Mouse (Mus musculus) frontal cortex, postnatal 25 days (tissue): Measurements from ENCODE around the gene Ybx2.

ENCODE experiments used
- DNase-seq, 2 experiments: peaks; one replicate each; pipeline ENCODE4 v3.0.0; 2022; ENCODE audit warnings: low spot score in 2 of 2

Gene Ybx2

DNA sequence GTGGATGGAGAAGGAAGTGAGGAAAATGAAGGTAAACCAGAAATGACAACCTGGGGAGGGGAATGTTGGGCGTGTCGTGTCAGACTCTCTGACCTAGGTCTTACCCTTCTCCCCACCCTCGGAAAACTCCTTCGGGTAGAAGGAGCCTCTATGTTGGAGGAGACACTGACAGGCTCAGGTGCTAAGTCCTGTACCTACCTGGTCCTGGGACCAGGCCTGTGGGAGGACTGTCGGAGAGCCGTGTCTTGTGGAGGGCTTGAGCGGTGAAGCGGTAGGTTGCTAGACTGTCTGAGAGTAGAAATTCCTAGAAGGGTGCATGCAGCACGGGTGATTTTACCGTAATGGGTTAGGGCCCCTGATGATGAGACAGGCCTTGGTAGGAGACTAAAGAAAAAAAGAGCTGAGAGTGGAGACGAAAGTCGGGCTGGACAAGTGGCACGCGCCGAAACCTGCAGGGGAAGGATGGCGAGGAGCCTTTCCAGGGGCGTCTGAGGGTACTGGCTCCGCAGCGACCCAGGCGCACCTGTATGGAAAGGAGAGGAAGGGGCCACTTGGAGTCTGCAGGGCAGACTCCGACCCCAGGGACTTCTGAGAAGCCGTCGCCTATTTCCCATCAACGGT is 29.2 kb downstream of the Ybx2 start, which contains the start of gene Cldn7:
Cldn7 (plus strand) TSS at position 130 of the 621 bp plus-strand sequence.
- DNase-seq: no peak

DNA sequence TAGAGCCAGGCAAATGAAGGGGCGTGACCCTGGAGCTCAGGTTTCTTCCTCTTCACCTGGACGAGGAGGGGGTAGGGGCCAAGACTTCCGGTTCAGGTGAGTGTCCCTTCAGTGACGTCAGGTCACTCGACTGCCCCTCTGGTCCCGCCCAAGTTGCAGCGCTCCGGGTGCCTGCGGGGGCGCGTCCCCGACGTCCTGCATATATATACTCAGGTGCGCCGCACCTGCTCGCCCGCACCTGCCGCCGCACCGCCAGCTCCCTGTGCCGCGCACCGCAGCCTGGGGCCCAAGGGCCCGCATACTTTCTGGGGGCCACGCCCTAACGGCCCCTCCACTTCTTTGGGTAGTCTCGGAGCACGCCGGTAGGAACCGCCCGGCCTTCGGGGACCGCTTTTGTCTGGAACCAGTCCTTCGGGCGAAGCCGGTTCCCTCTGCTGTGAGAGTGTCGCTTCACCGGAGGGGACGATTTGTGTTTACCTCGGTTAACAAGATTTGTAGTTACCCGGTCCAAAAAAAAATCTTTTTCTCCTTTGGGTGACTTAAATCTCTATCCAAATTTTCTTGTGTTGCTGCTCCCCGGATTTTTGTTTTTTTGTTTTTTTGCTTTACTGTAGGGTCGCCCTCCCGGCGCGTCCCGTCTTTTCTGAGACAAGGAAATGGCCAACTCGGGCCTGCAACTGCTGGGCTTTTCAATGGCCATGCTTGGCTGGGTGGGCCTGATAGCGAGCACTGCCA is 29.8 kb downstream of the Ybx2 start:
- no peak for DNase-seq

DNA sequence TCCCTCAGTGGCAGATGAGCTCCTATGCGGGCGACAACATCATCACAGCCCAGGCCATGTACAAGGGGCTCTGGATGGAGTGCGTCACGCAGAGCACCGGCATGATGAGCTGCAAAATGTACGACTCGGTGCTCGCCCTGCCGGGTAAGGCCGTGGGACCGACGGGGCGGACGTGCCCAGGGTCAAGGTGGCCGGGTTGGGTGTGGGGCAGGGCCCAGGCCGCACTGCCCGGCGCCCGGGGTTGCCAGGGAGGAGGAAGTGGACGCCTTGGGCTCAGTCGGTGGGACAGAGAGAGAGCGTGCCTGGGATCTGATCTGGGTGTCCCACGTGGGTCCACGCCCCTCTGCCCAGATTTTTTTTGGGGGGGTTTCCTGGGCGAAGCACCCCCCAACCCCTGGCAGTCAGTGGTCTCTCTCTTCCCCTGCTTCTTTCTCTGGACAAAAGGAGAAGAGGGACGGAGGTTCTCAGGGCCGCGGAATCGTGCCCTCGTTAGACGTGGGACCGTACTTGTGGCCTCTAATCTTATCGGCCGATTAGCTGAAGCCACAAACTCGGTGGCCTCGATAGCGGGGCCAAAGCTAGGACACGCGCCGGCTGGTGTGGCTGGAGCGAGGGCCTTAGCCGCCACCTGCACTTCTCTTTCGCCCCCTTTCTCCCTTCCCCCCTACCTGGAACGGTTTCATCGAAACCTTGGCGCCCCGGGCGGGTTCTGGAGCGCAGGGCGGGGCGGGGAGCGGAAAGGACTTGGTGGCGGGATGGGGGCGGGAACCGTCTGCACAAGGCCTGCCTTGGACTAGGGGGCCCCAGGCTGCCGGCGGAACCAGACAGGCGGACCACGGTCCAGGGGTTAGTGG is 30.6 kb downstream of the Ybx2 start:
- DNase-seq: no peak

DNA sequence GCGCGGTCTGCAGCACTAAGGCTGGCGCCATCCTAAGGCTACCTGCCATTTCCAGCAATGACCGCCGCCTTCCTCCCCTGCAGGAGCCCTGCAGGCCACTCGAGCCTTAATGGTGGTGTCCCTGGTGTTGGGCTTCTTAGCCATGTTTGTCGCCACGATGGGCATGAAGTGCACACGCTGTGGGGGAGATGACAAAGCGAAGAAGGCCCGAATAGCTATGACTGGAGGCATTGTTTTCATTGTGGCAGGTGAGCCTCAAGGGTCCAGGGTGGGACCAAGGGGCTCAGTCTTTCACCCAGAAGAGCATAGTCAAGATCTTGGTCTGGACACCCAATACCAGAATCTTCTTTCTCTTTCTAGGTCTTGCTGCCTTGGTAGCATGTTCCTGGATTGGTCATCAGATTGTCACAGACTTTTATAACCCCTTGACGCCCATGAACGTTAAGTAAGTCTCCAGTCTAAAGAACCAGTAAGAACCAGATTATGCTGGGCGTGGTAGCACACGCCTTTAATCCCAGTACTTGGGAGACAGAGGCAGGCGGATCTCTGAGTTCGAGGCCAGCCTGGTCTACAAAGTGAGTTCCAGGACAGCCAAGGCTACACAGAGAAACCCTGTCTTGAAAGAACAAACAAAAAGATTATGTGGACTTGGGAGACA is 31.4 kb downstream of the Ybx2 start:
- DNase-seq: no peak

DNA sequence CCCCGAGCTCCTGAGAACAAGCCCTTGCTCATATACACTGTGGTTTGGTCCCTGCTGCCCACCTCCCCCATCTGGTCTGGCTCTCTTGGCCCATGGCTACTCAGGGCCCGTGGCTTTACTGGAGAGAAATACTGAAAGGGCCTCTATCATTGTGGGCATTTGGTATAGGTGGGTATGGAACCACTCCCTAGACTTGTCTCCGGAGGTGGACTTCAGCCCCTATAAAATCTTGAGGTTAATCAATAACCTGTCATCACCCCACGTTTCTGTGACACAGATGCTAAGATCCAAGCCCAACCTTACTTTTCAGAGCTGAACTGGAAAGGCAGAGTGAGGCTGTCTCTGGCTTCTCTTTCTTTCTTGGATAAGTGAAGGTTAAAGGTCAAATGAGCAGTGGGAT is 33.2 kb downstream of the Ybx2 start:
- DNase-seq: no peak

DNA sequence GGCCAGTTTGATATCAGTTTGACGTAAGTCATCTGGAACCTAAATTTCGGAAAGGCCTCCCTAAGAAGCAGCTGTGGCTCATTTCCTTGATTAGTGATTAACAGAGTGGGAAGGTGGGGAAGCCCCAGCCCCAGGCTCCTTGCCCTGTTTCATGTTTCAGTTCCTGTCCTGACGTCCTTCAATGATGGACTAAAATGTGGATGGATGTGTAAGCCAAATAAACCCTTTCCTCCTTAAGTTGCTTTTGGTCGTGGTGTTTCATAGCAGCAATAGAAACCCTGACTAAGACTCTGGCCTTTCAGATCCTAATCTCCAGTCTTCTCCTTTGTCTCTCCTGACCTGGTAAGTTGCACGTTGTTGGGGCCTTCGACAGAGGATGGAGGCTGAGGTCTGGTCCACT is 34.6 kb downstream of the Ybx2 start:
- no peak for DNase-seq

DNA sequence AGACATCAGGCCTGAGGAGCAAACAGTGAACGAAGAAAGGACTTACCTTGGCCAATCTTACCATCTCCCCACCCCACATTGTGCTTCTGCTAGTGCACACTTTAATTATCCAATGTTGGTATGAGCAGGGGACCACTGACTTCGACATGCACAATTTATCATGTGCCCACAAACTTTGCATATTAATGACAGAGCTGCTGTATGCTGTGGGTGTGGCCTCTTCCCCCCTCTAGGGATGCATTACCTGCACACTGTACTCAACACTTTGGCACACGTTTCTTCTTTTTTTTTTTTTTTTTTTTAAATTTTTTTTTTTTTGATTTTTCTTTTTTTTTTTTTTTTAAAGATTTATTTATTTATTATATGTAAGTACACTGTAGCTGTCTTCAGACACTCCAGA is 35.2 kb downstream of the Ybx2 start:
- DNase-seq: no peak

DNA sequence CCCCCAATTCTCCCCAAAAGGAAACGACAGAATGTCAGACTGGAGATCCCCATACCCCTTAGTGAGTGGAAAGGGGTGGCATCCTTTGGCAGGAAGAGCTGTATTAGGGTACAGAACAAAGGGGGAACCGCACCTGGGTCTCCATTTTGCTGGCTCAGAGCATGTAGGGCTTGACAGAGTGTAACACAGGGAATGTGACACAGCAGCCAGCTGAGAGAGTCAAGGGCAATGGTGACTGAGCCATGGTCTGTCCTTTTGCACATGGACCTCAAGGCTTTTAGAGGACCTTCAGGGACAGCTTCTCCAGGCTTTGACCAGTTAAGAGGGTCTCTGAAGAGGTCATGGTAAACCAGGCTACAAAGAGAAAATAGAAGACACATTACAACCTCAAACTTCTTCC is 39.3 kb downstream of the Ybx2 start:
- DNase-seq: no peak

DNA sequence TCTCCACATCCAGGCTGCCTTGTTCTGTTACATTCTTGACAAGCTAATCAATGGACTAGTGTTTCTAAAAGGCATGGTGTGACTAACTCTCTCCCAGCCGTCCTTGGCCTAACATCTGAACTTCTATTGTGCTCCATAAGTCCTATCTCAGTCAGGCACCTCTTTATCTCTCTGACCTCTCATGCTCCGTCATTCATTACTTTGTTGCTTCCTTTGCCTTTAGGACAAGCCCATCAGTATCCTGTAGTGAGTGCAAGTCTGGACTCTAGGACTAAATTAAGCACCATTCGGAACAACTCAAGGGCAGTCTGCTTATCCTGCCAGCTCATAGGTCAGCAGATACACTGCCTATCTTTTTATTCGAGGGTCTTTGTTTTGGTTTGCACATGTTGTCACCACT is 40.7 kb downstream of the Ybx2 start:
- DNase-seq: no peak

DNA sequence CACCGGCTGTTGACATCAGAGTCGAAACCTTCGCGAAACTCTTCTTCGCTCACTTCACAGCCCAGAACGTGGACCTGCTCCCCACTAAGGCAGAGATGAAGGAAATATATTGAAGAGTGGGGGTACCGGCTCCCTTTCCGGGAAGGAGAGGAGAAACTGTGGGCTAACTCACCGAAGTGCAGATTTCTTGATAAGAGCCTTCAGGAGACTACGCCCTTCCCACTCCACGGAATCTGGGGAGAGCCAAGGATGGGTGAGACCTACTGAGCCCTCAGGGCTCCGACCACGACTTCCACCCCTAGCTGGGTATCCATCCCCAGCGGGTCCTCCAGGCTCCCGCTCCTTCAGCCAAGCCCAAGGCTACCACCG is 44.2 kb downstream of the Ybx2 start:
- DNase-seq: no peak

DNA sequence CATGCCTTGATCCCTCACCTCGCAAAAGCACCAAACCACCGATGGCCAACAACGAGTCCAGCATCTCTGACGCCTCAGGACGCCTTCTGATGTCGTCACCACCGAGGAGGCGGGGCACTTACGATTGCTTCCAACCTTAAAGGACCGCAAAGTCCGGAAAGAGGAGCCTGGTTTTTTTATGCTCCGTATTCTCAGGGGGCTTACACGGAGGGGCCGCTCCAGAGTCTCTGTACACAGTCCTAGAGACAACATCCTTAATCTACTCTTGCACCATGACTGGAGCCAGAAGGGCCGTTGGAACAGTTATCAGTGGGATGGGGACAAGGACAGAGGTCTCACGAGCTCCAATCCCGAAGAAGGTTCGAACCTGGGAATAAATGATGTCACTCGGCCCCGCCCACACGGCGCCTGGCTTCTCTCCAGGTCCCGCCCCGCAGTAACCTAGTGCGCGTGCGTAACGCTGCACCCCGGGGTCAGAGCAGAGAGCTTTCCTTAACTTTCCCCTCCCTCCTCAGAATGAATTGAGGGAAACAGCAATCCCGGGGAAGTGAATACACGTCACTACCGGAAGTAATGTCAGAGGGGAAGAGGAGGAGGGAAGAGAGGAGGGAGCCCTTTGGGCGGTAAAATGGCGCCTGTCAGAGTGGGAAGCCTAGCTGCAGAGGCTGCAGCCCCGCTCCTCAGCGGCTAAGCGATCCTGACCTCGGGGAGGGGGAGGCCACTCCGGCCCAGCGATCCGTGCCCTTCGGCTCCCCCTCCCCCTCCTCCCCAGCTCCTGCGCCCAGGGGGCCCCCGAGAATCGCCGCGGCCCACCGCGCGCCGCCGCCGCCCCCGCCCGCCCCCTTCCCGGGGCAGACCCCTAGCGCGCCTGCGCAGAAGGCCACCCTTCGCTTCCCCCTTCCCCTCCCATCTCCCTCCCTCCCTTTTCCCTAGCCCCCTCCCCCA is 44.9 kb downstream of the Ybx2 start:
- peak; percentile 99 to 100 for DNase-seq

DNA sequence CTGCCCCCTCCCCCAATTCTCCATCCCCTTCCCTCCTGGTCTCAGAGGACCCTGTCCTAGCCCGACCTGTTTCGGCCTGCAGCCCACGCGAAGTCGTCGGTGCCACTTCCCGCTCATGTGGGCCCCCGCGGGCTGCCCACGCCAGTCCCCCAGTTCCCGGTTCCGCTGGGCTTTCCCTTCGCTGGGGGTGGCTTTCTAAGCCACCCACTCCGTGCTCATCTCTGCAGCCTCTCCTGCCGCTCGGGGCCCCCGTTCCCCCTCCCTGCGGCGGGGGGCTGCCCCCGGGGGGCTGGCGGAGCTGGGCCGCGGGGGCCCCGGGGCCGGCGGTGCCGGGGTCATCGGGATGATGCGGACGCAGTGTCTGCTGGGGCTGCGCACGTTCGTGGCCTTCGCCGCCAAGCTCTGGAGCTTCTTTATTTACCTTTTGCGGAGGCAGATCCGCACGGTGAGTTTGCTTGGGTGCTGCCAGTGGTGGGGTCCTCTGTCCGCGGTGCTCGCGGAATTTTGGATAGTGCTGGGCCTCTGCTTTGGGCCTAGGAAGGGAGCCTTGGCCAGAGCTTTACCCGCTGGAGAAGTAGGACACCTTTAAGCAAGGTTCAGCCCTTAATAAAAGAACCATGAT is 45.7 kb downstream of the Ybx2 start, which contains the start of gene Ctdnep1:
Ctdnep1 (plus strand) TSS at position 16 of the 622 bp plus-strand sequence.
- DNase-seq: no peak

DNA sequence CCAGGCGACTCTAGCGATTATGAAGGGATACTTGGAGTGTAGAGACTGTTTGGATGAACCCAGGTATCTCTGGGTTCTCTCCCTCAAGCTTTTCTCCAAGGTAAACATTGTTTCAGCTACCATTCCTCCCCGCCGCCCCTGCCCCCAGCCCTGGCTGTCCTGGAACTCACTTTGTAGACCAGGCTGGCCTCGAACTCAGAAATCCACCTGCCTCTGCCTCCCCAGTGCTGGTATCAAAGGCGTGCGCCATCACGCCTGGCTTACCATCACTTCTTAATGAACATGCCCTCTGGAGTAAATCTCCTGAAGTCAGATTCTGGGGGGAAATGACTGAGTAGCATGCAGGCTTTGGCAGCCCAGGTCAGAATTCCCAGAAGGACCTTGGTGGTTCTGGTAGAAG is 46.6 kb downstream of the Ybx2 start, which contains the start of gene Elp5:
Elp5 (minus strand) TSS at position 293 of the 400 bp plus-strand sequence.
- no peak for DNase-seq

DNA sequence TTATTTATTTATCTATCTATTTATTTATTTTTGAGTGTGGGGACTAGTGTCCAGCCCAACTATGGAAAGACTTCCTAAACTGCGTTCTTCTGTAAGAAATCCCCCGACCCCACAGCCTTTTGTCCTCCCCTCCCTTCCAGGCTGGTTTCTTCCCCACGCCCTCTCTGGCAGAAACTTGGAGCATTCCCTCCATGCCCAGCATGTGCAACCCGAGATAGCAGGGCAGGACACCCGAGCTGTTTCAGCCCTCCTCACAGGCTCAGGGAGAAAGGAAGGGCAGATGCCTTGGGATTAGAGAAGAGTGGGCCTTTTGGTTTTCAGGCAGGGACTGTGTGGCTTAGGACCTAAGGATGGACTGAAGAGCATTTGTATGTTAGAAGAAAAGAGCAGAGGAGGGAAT is 47.3 kb downstream of the Ybx2 start:
- DNase-seq: no peak

DNA sequence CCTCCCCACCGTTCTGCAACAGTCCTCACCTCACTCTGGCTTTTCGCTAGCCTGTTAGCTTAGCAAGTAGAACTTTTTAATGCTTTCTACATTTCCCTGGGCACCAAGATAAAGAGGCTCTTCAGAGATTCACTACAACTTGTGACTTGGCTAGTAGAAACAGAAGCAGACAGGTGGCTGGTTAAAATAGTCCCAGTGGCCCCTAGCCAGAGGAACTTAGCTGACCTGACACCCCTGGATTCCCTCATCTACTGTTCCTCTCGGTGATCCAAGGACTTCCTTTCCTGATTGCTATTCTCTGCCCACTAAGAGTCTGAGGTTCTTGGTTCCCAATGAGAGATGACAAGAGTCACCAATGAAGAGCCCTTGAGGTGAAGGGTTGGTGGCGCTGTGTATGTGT is 47.8 kb downstream of the Ybx2 start:
- DNase-seq: no peak

DNA sequence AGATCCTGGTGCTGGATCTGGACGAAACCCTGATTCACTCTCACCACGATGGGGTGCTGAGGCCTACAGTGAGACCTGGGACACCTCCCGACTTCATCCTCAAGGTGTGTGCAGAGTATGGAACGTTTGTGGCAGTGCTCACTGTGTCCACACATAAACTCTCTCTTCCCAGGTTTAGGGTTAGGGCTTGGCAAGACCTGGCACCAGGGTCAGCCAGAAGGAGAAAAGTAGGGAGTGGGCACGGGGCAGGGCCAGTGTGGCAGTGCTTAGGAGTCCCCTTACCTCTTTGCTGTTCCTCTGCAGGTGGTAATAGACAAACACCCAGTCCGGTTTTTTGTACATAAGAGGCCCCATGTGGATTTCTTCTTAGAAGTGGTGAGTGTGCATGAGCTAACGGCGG is 48.8 kb downstream of the Ybx2 start:
- DNase-seq: no peak

DNA sequence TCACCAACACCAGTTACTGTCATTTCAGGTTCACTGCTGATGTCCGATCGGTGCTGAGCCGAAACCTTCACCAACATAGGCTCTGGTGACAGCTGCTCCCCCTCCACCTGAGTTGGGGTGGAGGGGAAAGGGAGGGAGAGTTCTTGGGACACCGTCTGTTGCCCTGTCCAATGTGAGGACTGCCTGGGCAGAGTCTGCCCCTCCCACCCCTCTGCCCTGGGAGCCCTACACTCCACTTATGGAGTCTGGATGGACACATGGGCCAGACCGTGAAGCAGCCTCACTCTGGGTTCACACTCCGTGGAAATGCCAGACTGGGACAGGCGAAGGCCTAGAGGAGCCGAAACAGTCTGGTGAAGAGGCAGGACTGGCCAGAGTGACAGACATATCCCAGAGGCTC is 54.4 kb downstream of the Ybx2 start:
- no peak for DNase-seq
